Mouse (Mus musculus): ENCODE measurements around the gene Bola2.

- TF ChIP-seq CTCF (IDR thresholded peaks at IDR 0.05; ENCODE audit: control insufficient read depth, insufficient read depth, insufficient read length) (no peak), MAX (IDR thresholded peaks at IDR 0.05) (no peak)
Observed at GRCm38 (mm10) chr7:126741964-126742482, 46.8 kb downstream of the Bola2 start.

All from C2C12 (cell line).